ENCODE assay signal across 9 mouse cellular contexts in the genomic region with DNA sequence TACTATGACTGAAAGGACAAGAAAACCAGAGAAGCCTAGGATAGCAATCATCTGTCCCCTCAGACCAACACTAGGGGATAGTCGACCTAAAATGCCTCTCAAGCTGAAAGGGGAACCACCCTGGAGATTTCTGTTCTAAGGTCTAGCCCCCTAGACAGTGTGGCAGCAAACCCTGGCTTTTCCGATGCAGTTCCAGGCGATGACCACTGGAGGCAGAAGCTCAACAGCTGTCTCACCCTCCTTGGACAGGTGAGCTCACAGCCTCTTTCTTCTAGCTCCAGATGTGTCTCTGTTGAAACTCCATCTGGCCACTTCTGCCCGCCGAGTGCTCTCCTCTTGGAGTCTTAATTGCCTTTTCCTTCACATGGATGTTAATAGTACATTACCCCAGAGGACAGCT.
DNase-seq lines count a peak whose midpoint lies in the region; ATAC-seq and TF ChIP-seq lines count a peak whose summit lies in the region.
"Had no signal": no experiment of that assay in that cellular context is flagged by ENCODE, and none has a peak within 500 bp of the region (broad histone marks: within the 10 kb centered on the region; RNA-seq: fewer than 3 reads in every experiment).

No protein-coding gene starts in this region.

- TF ChIP-seq POLR2A in bone marrow macrophage, adult 2 months (IDR thresholded peaks at IDR 0.05; ENCODE audit: borderline replicate concordance, low read depth, low read length) = no peak

- ATAC-seq in kidney, embryonic 14.5 days (ENCODE audit: low FRiP score, low TSS enrichment) = no peak
- ATAC-seq in lung, embryonic 15.5 days (ENCODE audit: borderline replicate concordance, extremely low read depth, low FRiP score, low TSS enrichment) = peak; percentile 60; the same call in 1 of the 2 replicates

- peaks cover 53% of the 10 kb centered on the region for H3K36me3 ChIP-seq in kidney, embryonic 14.5 days (ENCODE audit: control insufficient read depth, insufficient read depth, low read length)
- H3K36me3 ChIP-seq in E14TG2a.4 (ENCODE audit: insufficient read depth, low read length) = no peaks in the 10 kb centered on the region
- peaks cover 54% of the 10 kb centered on the region for H3K36me3 ChIP-seq in lung, embryonic 15.5 days

- H3K4me1 ChIP-seq in kidney, embryonic 14.5 days (ENCODE audit: control insufficient read depth, insufficient read depth, low read length) = no peaks in the 10 kb centered on the region
- H3K4me1 ChIP-seq in E14TG2a.4 (replicated peaks; ENCODE audit: low read depth, low read length) = 0 out of 2 replicates have a peak, but pooled peaks cover 2% of the 10 kb centered on the region
- no peaks in the 10 kb centered on the region for H3K4me1 ChIP-seq in bone marrow macrophage, adult 2 months (ENCODE audit: control insufficient read depth, insufficient read depth, low read length)
- no peaks in the 10 kb centered on the region for H3K4me1 ChIP-seq in lung, embryonic 15.5 days

- peak; percentile 63 for TF ChIP-seq CTCF in E14TG2a.4 (conservative IDR thresholded peaks at IDR 0.05; ENCODE audit: low read length)
- TF ChIP-seq CTCF in bone marrow macrophage, adult 2 months (IDR thresholded peaks at IDR 0.05; ENCODE audit: low read depth, low read length) = 0 out of 2 replicates have a peak, but pooled peaks have one; percentile 24

- H3K9ac ChIP-seq in kidney, embryonic 14.5 days (ENCODE audit: low read depth, low read length) = no peak overlapping the region
- H3K9ac ChIP-seq in lung, embryonic 15.5 days = no peak overlapping the region

- intact Hi-C loops in heart, postnatal 10 days (cut with DNase I) = loop anchor here (2.0 to 10.0 kb wide), 2 partner anchors 100 to 450 kb away; a partner anchor contains a TSS
- intact Hi-C loops in left cerebral cortex, postnatal 36 days (cut with DNase I) = no loop called here

- no peaks in the 10 kb centered on the region for H3K9me3 ChIP-seq in kidney, embryonic 14.5 days (ENCODE audit: control insufficient read depth, low read length)
- H3K9me3 ChIP-seq in E14TG2a.4 (ENCODE audit: low read length) = no peaks in the 10 kb centered on the region
- H3K9me3 ChIP-seq in lung, embryonic 15.5 days = no peaks in the 10 kb centered on the region

- no peak overlapping the region for H3K4me3 ChIP-seq in kidney, embryonic 14.5 days (ENCODE audit: low read length)
- no peak overlapping the region for H3K4me3 ChIP-seq in E14TG2a.4 (replicated peaks; ENCODE audit: low read length)
- H3K4me3 ChIP-seq in bone marrow macrophage, adult 2 months (ENCODE audit: insufficient read depth, low read length) = no peak overlapping the region
- H3K4me3 ChIP-seq in lung, embryonic 15.5 days = no peak overlapping the region
- H3K4me3 ChIP-seq: erythroblast, embryonic 14.5 days had no signal

- WGBS in kidney, embryonic 14.5 days = 42% methylated on average over 5 of the region's 5 CpGs
- 36% methylated on average over 5 of the region's 5 CpGs for WGBS in lung, embryonic 15.5 days

- H3K27ac ChIP-seq in kidney, embryonic 14.5 days (ENCODE audit: low read depth, low read length) = no peak overlapping the region
- H3K27ac ChIP-seq in bone marrow macrophage, adult 2 months (ENCODE audit: insufficient read depth, low read depth, low read length) = no peak overlapping the region
- H3K27ac ChIP-seq in lung, embryonic 15.5 days = no peak overlapping the region

- DNase-seq in kidney, adult 18-20 months = peak; percentile 46
- peak; percentile 53 to 67 for DNase-seq in heart, postnatal 10 days
- peak; percentile 48 to 49 for DNase-seq in spleen, postnatal 36 days (ENCODE audit: low spot score in 2 of 2)
- no peak for DNase-seq in left cerebral cortex, postnatal 36 days (ENCODE audit: low spot score in 2 of 2)

- H3K4me2 ChIP-seq in kidney, embryonic 14.5 days (replicated peaks; ENCODE audit: low read depth, low read length) = no peak overlapping the region
- H3K4me2 ChIP-seq in lung, embryonic 15.5 days = no peak overlapping the region

- no peaks in the 10 kb centered on the region for H3K27me3 ChIP-seq in kidney, embryonic 14.5 days (ENCODE audit: control insufficient read depth, insufficient read depth, low read length)
- no peaks in the 10 kb centered on the region for H3K27me3 ChIP-seq in E14TG2a.4 (ENCODE audit: insufficient read depth, low read length)
- H3K27me3 ChIP-seq in lung, embryonic 15.5 days = no peaks in the 10 kb centered on the region

Comparison
In these comparisons a context has a peak if more than half of its experiments do, and no peak if none do; other contexts are left out.
1. DNase-seq: peak in kidney, adult 18-20 months (single experiment), heart, postnatal 10 days (2 of 2) and spleen, postnatal 36 days (2 of 2); none in left cerebral cortex, postnatal 36 days (0 of 2).